Mouse (Mus musculus): ENCODE data around the gene Apbb2.

GRCm38 (mm10) chr5:66351836-66352390 is 266.7 kb downstream of the Apbb2 start:
- TF ChIP-seq CTCF (IDR thresholded peaks at IDR 0.05; ENCODE audit: borderline replicate concordance, extremely low read depth, insufficient read depth, insufficient read length) (no peak), POLR2A (IDR thresholded peaks at IDR 0.05; ENCODE audit: borderline replicate concordance, extremely low read depth, insufficient read depth, insufficient read length, poor library complexity, severe bottlenecking) (no peak)
